Mouse (Mus musculus): ENCODE data around the gene Rhbdl1. TPM values are rescaled to one million over a fixed set of nuclear protein-coding genes. Genes with fewer than 3 reads are reported as not detected.

Gene Rhbdl1
- 2.5 and 3.8 TPM in 2 replicates for polyA plus RNA-seq (2012; ENCODE audit: low replicate concordance)

GRCm38 (mm10) chr17:25837076-25837410 lies at the start of gene Rhbdl1:
TSS of gene Rhbdl1 (minus strand) at chr17:25837295.

GRCm38 (mm10) chr17:25880196-25880910 lies 43.3 kb upstream of the Rhbdl1 start, which contains the start of gene Wfikkn1:
TSS of gene Wfikkn1 (minus strand) at chr17:25880858.

GRCm38 (mm10) chr17:25874721-25875170 lies 37.7 kb upstream of the Rhbdl1 start, which contains the start of gene Mettl26:
TSS of gene Mettl26 (plus strand) at chr17:25875074.

GRCm38 (mm10) chr17:25868601-25869191 lies 31.6 kb upstream of the Rhbdl1 start, which contains the start of gene Mcrip2:
TSS of gene Mcrip2 (minus strand) at chr17:25868764.

GRCm38 (mm10) chr17:25860832-25861703 lies 24.0 kb upstream of the Rhbdl1 start, which contains the start of gene Wdr90:
TSS of gene Wdr90 (minus strand) at chr17:25861501.

GRCm38 (mm10) chr17:25844396-25844901 lies 7.4 kb upstream of the Rhbdl1 start, which contains the start of gene Rhot2:
TSS of gene Rhot2 (minus strand) at chr17:25844851.

GRCm38 (mm10) chr17:25841117-25841880 lies 4.2 kb upstream of the Rhbdl1 start, which contains the start of gene Gm20683:
TSS of gene Gm20683 (minus strand) at chr17:25841763.

GRCm38 (mm10) chr17:25833291-25833663 lies 3.8 kb downstream of the Rhbdl1 start, which contains the start of gene Stub1:
TSS of gene Stub1 (minus strand) at chr17:25833404.

GRCm38 (mm10) chr17:25828712-25829557 lies 8.2 kb downstream of the Rhbdl1 start, which contains the start of gene Jmjd8:
TSS of gene Jmjd8 (plus strand) at chr17:25828867.

GRCm38 (mm10) chr17:25823452-25823851 lies 13.6 kb downstream of the Rhbdl1 start, which contains the start of gene Wdr24:
TSS of gene Wdr24 (plus strand) at chr17:25823627.

GRCm38 (mm10) chr17:25808789-25809605 lies 28.1 kb downstream of the Rhbdl1 start, which contains the start of gene Fbxl16:
TSS of gene Fbxl16 (plus strand) at chr17:25809085.

GRCm38 (mm10) chr17:25796951-25797369 lies 40.1 kb downstream of the Rhbdl1 start, which contains the start of gene Metrn:
TSS of gene Metrn (minus strand) at chr17:25797136.

GRCm38 (mm10) chr17:25795609-25796092 lies 41.4 kb downstream of the Rhbdl1 start, which contains the start of gene AC134908.4:
TSS of gene AC134908.4 (minus strand) at chr17:25795659.

GRCm38 (mm10) chr17:25792615-25793014 lies 44.5 kb downstream of the Rhbdl1 start, which contains the start of gene Fam173a:
TSS of gene Fam173a (minus strand) at chr17:25792901.

GRCm38 (mm10) chr17:25786280-25786679 lies 50.8 kb downstream of the Rhbdl1 start, which contains the start of gene Ccdc78:
TSS of gene Ccdc78 (plus strand) at chr17:25786580.

GRCm38 (mm10) chr17:25785281-25785745 lies 51.8 kb downstream of the Rhbdl1 start, which contains the start of gene Haghl:
TSS of gene Haghl (minus strand) at chr17:25785673.

